Mouse (Mus musculus) neural tube, embryonic 11.5 days (tissue): ENCODE results near the gene Ubqln3. TPM values are rescaled to one million over a fixed set of nuclear protein-coding genes. Genes with fewer than 3 reads are reported as not detected.

Experiments
- ATAC-seq: fragments of 200-750 bp; cut with Nextera tagmentation; 2 replicates; pipeline ENCODE4 v1.8.0; 2017; ENCODE audit warnings: moderate number of reproducible peaks, mild to moderate bottlenecking, moderate TSS enrichment, moderate library complexity; ENCODE audit not compliant: insufficient read depth, low FRiP score, low TSS enrichment
- DNase-seq: peaks from one replicate; pipeline ENCODE4 v3.0.0-alpha.2; 2015; ENCODE audit warnings: low spot score
- H3K27ac ChIP-seq: fragments of 300-500 bp; sonication (generic); 2 replicates; pipeline ENCODE4 v1.5.1; 2014; ENCODE audit warnings: low read depth, mild to moderate bottlenecking, low read length
- H3K27me3 ChIP-seq: fragments of 300-500 bp; sonication (generic); 2 replicates; pipeline ENCODE4 v1.6.1; 2014; ENCODE audit warnings: mild to moderate bottlenecking, low read length, mixed read lengths; ENCODE audit not compliant: control insufficient read depth, insufficient read depth
- H3K36me3 ChIP-seq: fragments of 300-500 bp; sonication (generic); 2 replicates; pipeline ENCODE4 v1.6.1; 2014; ENCODE audit warnings: mild to moderate bottlenecking, low read length, moderate library complexity, mixed read lengths; ENCODE audit not compliant: control insufficient read depth, insufficient read depth
- H3K4me1 ChIP-seq: fragments of 300-500 bp; sonication (generic); 2 replicates; pipeline ENCODE4 v1.6.1; 2014; ENCODE audit warnings: low read length, mixed read lengths; ENCODE audit not compliant: control insufficient read depth, insufficient read depth
- H3K4me2 ChIP-seq: fragments of 300-500 bp; sonication (generic); 2 replicates; pipeline ENCODE4 v1.6.1; 2014; ENCODE audit warnings: low read depth, mild to moderate bottlenecking, moderate library complexity
- H3K4me3 ChIP-seq: fragments of 300-500 bp; sonication (generic); 2 replicates; pipeline ENCODE4 v1.5.1; 2014; ENCODE audit warnings: low read depth, low read length
- H3K9ac ChIP-seq: fragments of 300-500 bp; sonication (generic); 2 replicates; pipeline ENCODE4 v1.6.1; 2014; ENCODE audit warnings: mild to moderate bottlenecking, low read length
- H3K9me3 ChIP-seq: fragments of 300-500 bp; sonication (generic); 2 replicates; pipeline ENCODE4 v1.6.1; 2016; ENCODE audit warnings: low read length; ENCODE audit not compliant: control insufficient read depth
- WGBS: fragments of 180-500 bp; shearing (Covaris S2); extraction: QIAGEN DNeasy Blood & Tissue Kit; methylation state at CpG from one replicate; pipeline ENCODE4 v1.1.7; 2014; 5-methylcytosine and 5-hydroxymethylcytosine counted together
- polyA plus RNA-seq: library from polyadenylated mRNA; unstranded; fragments of >200 nt; fragmentation: Nextera tagmentation; extraction: Ambion mirVana; gene quantifications from 2 replicates; pipeline ENCODE4 v1.2.1, GENCODE M21; 2014

Gene Ubqln3
- polyA plus RNA-seq: not detected in 2 replicates

DNA sequence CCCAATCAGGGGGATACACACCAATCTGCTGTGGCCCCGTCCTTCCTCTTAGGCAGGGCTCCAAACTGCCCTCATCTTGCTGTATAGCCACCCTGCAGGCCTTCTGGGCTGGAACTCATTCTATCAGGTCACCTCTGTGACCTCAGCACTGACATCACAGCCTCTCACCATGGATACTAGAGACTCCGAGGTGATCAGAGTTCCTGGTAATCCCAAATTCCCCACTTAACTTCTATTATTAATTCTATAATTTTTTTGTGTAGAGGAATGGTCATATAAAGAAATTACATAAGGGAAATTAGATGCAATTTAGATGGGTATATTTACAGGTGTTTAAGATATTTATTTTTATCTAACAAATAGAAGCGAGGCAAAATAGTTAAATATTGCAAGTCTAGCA lies at the start of gene Ubqln3:
Ubqln3 (minus strand) TSS at position 101 of the 400 bp plus-strand sequence.
- Histone ChIP-seq H3K36me3 (no peaks in the 10 kb centered on the region), H3K27ac (no peak within 1 kb of the TSS), H3K4me1 (no peaks in the 10 kb centered on the region), H3K4me2 (no peak within 1 kb of the TSS), H3K9ac (no peak within 1 kb of the TSS), H3K27me3 (no peaks in the 10 kb centered on the region), H3K9me3 (no peaks in the 10 kb centered on the region), H3K4me3 (no peak within 1 kb of the TSS)
- 80% methylated on average over 3 of the region's 3 CpGs for WGBS
- no peak for ATAC-seq
- DNase-seq: no peak

DNA sequence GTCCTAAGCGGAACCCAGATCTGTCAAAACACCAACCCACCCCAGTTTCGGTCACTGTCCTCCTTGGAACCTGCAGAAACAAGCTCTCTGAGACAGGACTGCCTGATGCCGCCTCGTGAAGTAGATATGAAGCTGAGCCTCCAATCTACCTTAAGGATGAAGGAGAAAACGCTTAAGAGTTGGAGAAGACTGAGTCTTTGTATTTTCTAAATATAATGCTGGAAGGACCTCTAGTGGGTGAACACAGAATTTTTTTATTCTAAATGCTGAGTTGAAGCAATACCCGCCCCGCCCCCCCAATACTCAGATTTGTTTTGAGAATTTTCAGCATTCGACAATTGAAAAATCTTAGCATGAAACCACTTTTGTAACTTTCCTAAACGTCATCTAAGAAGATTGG lies 48.2 kb upstream of the Ubqln3 start:
- H3K9me3 ChIP-seq: no peaks in the 10 kb centered on the region
- H3K4me2 ChIP-seq: no peak overlapping the region
- no peaks in the 10 kb centered on the region for H3K4me1 ChIP-seq
- no peak overlapping the region for H3K4me3 ChIP-seq
- no peak overlapping the region for H3K27ac ChIP-seq
- no peaks in the 10 kb centered on the region for H3K36me3 ChIP-seq
- no peak for ATAC-seq
- no peak overlapping the region for H3K9ac ChIP-seq
- DNase-seq: no peak
- 59% methylated on average over 9 of the region's 9 CpGs for WGBS
- H3K27me3 ChIP-seq: no peaks in the 10 kb centered on the region

DNA sequence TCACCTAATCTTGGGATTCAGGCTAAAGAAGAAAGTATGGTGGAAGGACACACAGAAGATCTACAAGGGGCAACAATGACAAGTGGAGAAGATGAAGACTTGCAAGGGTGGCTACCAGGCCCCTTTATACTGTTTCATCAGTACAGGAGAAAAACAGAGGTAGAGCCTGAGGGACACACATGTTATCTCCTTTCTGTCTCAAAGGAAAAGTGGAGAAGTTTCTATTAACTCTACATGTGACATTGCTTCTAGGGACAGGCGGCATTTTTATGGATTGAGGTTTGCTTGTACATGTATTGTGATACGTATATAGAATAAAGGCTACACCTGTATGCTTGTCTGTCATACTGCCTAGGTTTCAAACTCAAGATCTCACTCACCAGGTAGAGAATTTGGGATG lies 40.2 kb upstream of the Ubqln3 start, which contains the start of gene Olfr648:
Olfr648 (minus strand) TSS at position 101 of the 400 bp plus-strand sequence.
- H3K27ac ChIP-seq: no peak within 1 kb of the TSS
- no peak for ATAC-seq
- WGBS: 95% methylated on average over 2 of the region's 2 CpGs

DNA sequence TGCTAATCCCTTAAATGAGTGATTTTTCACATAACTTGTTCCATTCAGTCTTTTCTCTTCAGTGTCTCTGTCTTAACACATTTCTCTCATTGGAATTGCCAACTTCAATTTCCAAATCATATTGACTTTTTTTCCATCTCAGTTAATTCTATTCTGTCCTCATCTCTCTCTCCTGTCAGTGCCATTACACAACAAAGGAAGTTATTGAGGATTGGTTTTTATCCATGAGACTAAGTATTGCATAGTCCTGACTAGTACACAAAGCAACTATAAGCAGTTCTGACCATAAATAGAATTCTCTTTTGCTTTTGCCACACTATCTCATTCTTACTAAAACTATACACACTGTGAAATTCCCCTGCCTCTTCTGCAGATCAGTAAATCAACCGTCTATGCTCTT lies 36.0 kb upstream of the Ubqln3 start:
- H3K4me3 ChIP-seq: no peak overlapping the region
- 90% methylated on average over 1 of the region's 1 CpGs for WGBS
- ATAC-seq: no peak

More for the DNA sequence above, 40.2 kb upstream of the Ubqln3 start, which contains the start of gene Olfr648:
- Histone ChIP-seq H3K9me3 (no peaks in the 10 kb centered on the region), H3K4me3 (no peak within 1 kb of the TSS), H3K27me3 (no peaks in the 10 kb centered on the region), H3K36me3 (no peaks in the 10 kb centered on the region), H3K9ac (no peak within 1 kb of the TSS), H3K4me1 (no peaks in the 10 kb centered on the region), H3K4me2 (no peak within 1 kb of the TSS)
- no peak for DNase-seq

DNA sequence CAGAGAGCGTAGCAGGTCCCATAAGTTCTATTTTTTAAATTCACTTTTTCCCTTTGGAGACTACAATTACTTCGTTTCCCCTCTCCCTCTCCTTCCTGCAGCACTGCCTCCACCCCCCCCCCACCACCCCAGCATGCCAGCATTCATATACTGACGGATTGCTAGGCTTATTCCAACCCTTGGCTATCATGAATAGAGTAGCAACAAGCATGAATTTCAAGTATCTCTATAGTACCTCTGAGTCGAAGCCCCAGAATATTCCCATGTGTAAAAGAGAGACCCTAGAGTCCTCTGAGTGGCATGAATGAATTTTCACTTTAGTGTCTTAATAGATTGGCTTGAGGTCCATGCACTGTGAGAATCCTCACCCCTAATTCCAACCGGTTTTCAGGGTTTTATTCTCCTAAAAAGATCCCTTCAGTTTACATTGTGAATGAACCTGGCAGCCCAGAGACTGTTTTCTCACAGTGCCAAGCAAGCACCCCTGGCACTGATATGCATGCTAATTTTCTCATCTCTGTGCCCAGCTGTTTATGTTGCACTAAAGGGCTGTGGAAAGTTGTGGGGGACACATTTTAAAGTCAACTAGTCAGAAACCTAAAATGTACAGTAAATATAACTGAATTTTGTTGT lies 35.5 kb upstream of the Ubqln3 start:
- Histone ChIP-seq H3K36me3 (no peaks in the 10 kb centered on the region), H3K4me3 (no peak overlapping the region), H3K9ac (no peak overlapping the region), H3K9me3 (no peaks in the 10 kb centered on the region), H3K27ac (no peak overlapping the region), H3K4me1 (no peaks in the 10 kb centered on the region), H3K4me2 (no peak overlapping the region), H3K27me3 (no peaks in the 10 kb centered on the region)
- DNase-seq (no peak), ATAC-seq (no peak)
- 82% methylated on average over 5 of the region's 5 CpGs for WGBS

More for the DNA sequence above, 36.0 kb upstream of the Ubqln3 start:
- Histone ChIP-seq H3K27ac (no peak overlapping the region), H3K27me3 (no peaks in the 10 kb centered on the region), H3K4me2 (no peak overlapping the region), H3K9me3 (no peaks in the 10 kb centered on the region), H3K36me3 (no peaks in the 10 kb centered on the region), H3K9ac (no peak overlapping the region), H3K4me1 (no peaks in the 10 kb centered on the region)
- no peak for DNase-seq

DNA sequence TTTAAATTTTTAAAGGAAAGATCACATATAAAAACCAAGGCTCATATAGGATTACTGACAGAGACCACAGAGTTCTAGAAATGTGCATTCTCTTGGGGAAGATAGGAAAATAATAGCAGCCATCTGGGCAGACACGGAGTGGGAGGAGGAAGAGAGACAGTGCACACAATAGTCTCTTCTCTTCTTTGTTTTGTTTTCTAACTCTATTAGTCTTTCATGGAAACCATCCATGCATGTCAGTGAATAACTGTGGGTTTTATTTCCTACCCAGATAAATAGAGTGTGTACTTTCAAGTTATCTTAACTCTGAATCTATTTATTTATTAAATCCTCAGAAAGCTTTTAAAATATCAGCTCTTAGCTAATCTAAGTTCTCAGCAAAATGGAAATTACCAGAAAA lies 32.0 kb upstream of the Ubqln3 start:
- WGBS: 54% methylated on average over 1 of the region's 1 CpGs
- H3K4me2 ChIP-seq: no peak overlapping the region
- H3K27me3 ChIP-seq: no peaks in the 10 kb centered on the region
- H3K36me3 ChIP-seq: no peaks in the 10 kb centered on the region
- H3K9me3 ChIP-seq: no peaks in the 10 kb centered on the region
- no peak overlapping the region for H3K27ac ChIP-seq
- no peak overlapping the region for H3K9ac ChIP-seq
- no peak overlapping the region for H3K4me3 ChIP-seq
- no peak for DNase-seq
- no peaks in the 10 kb centered on the region for H3K4me1 ChIP-seq
- no peak for ATAC-seq

DNA sequence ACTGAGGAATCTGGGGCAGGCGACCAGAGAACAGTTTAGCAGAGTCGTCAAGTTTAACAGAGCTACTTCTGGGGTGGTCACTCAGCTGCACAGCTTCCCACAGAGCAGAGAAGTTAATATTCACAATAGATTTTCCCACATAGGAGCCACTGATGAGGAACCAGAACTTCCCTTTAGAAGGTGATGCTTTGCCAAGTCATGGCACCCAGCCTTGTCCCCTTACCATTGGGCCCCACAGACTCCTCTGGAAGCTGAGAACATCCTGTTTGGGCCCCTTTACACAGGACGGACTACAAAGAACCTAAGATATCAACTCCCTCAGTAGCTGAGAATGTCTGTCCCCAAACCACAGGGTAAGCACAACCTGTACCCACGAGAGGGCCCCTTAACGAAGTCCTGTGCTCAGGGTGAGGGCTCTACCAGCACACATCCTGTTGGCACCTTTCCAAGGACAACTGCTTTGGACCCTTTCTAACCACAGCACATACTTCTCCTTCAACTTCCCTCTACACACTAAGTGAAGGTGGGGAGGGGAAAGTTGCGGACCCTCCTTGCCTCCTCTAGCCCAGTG lies 26.6 kb upstream of the Ubqln3 start:
- Histone ChIP-seq H3K36me3 (no peaks in the 10 kb centered on the region), H3K4me1 (no peaks in the 10 kb centered on the region), H3K4me2 (no peak overlapping the region), H3K27ac (no peak overlapping the region), H3K9me3 (no peaks in the 10 kb centered on the region), H3K9ac (no peak overlapping the region), H3K27me3 (no peaks in the 10 kb centered on the region), H3K4me3 (no peak overlapping the region)
- ATAC-seq: no peak
- no peak for DNase-seq
- WGBS: 82% methylated on average over 6 of the region's 6 CpGs

DNA sequence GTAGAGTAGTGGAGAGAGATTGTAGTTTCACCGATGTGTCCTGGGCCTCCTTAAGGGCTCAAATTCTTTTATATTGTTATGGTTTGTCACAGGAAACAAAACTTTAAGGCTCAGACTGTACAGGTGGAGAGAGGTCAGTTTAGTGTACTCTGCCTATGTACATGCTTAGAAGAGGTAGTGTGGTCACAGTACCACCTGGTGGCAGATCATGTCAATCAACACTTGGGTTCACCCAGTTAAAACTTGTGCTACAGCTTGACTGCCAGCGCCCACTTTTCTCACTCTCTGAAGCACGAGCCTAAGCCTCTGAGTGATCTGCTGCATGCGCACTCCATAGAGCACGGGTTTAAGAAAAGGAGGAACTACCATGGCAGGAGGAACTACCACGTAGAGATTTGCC lies 24.0 kb upstream of the Ubqln3 start:
- ATAC-seq: no peak
- H3K4me2 ChIP-seq: no peak overlapping the region
- DNase-seq: no peak
- H3K4me1 ChIP-seq: no peaks in the 10 kb centered on the region
- H3K9ac ChIP-seq: no peak overlapping the region
- H3K4me3 ChIP-seq: no peak overlapping the region
- no peaks in the 10 kb centered on the region for H3K9me3 ChIP-seq
- H3K27ac ChIP-seq: no peak overlapping the region
- 86% methylated on average over 6 of the region's 6 CpGs for WGBS
- no peaks in the 10 kb centered on the region for H3K36me3 ChIP-seq
- no peaks in the 10 kb centered on the region for H3K27me3 ChIP-seq

DNA sequence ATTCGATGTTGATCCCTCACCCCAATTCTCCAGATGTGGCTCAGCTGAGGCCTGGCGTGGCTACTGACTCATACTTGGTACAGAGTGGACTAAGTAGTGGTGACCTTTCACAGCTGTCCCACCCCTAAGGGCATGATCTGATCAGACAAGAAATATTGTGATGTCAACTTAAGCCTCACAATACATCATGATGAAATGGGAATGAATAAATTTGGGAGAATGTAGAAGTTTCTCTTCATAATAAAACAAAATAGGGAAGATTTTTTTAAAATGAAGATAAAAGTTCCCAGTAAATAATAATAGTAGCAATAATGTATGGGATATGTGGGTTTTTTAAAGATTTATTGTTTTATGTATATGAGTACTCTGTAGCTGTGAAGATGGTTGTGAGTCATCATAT lies 7.4 kb upstream of the Ubqln3 start, which contains the start of gene Ubqlnl:
Ubqlnl (minus strand) TSS at position 101 of the 400 bp plus-strand sequence.
- H3K9ac ChIP-seq: no peak within 1 kb of the TSS
- H3K27me3 ChIP-seq: no peaks in the 10 kb centered on the region
- DNase-seq (no peak), ATAC-seq (no peak)
- H3K4me3 ChIP-seq: no peak within 1 kb of the TSS
- H3K4me1 ChIP-seq: no peaks in the 10 kb centered on the region
- no peak within 1 kb of the TSS for H3K4me2 ChIP-seq
- H3K27ac ChIP-seq: no peak within 1 kb of the TSS
- no peaks in the 10 kb centered on the region for H3K36me3 ChIP-seq
- 86% methylated on average over 2 of the region's 2 CpGs for WGBS
- H3K9me3 ChIP-seq: no peaks in the 10 kb centered on the region
